Mouse (Mus musculus): ENCODE measurements around the gene Gm28042. TPM values are rescaled to one million over a fixed set of nuclear protein-coding genes. Genes with fewer than 3 reads are reported as not detected.

The Gm28042 gene
- total RNA-seq, 2 experiments from 2014 or later: 0.97 to 1.3 TPM

GRCm38 (mm10) chr2:119995391-119996281 lies 31.7 kb upstream of the Gm28042 start:
- Histone ChIP-seq H3K4me3 (no peak overlapping the region), H3K27ac (peak overlapping the region; percentile 71)
- no peak for DNase-seq (ENCODE audit: extremely low spot score in 1 of 2, low spot score in 2 of 2)
- TF ChIP-seq CTCF (IDR thresholded peaks at IDR 0.05): no peak
- intact Hi-C loops (cut with DNase I): loop anchor here (2.0 kb wide), 1 partner anchor 23 kb away; the partner anchor contains the start of gene Mapkbp1

GRCm38 (mm10) chr2:119997354-119997753 lies 29.9 kb upstream of the Gm28042 start:
- no peak overlapping the region for H3K27ac ChIP-seq
- DNase-seq (ENCODE audit: extremely low spot score in 1 of 2, low spot score in 2 of 2): no peak
- H3K4me3 ChIP-seq: no peak overlapping the region
- TF ChIP-seq CTCF (IDR thresholded peaks at IDR 0.05): no peak
- intact Hi-C loops (cut with DNase I): no loop called here

GRCm38 (mm10) chr2:119999731-120000130 lies 27.6 kb upstream of the Gm28042 start:
- intact Hi-C loops (cut with DNase I): no loop called here
- Histone ChIP-seq H3K27ac (no peak overlapping the region), H3K4me3 (no peak overlapping the region)
- TF ChIP-seq CTCF (IDR thresholded peaks at IDR 0.05): no peak
- DNase-seq (ENCODE audit: extremely low spot score in 1 of 2, low spot score in 2 of 2): no peak

GRCm38 (mm10) chr2:120000882-120001584 lies 26.3 kb upstream of the Gm28042 start:
- no peak overlapping the region for H3K27ac ChIP-seq
- DNase-seq (ENCODE audit: extremely low spot score in 1 of 2, low spot score in 2 of 2): no peak
- intact Hi-C loops (cut with DNase I): no loop called here
- no peak for TF ChIP-seq CTCF (IDR thresholded peaks at IDR 0.05)
- H3K4me3 ChIP-seq: no peak overlapping the region

- intact Hi-C loops (cut with DNase I): no loop called here
- Histone ChIP-seq H3K4me3 (no peak overlapping the region), H3K27ac (no peak overlapping the region)
- no peak for DNase-seq (ENCODE audit: extremely low spot score in 1 of 2, low spot score in 2 of 2)
- no peak for TF ChIP-seq CTCF (IDR thresholded peaks at IDR 0.05)
Measured at GRCm38 (mm10) chr2:120001956-120002355, 25.3 kb upstream of the Gm28042 start.

GRCm38 (mm10) chr2:120003970-120004369 lies 23.3 kb upstream of the Gm28042 start:
- no peak overlapping the region for H3K27ac ChIP-seq
- TF ChIP-seq CTCF (IDR thresholded peaks at IDR 0.05): no peak
- intact Hi-C loops (cut with DNase I): no loop called here
- no peak for DNase-seq (ENCODE audit: extremely low spot score in 1 of 2, low spot score in 2 of 2)
- no peak overlapping the region for H3K4me3 ChIP-seq

- Histone ChIP-seq H3K4me3 (no peak overlapping the region), H3K27ac (no peak overlapping the region)
- intact Hi-C loops (cut with DNase I): no loop called here
- TF ChIP-seq CTCF (IDR thresholded peaks at IDR 0.05): no peak
- no peak for DNase-seq (ENCODE audit: extremely low spot score in 1 of 2, low spot score in 2 of 2)
Measured at GRCm38 (mm10) chr2:120006696-120007095, 20.6 kb upstream of the Gm28042 start.

GRCm38 (mm10) chr2:120007680-120008210 lies 19.5 kb upstream of the Gm28042 start:
- intact Hi-C loops (cut with DNase I): no loop called here
- no peak for TF ChIP-seq CTCF (IDR thresholded peaks at IDR 0.05)

GRCm38 (mm10) chr2:120008672-120009071 lies 18.6 kb upstream of the Gm28042 start:
- intact Hi-C loops (cut with DNase I): no loop called here
- TF ChIP-seq CTCF (IDR thresholded peaks at IDR 0.05): no peak
- no peak for DNase-seq (ENCODE audit: extremely low spot score in 1 of 2, low spot score in 2 of 2)
- Histone ChIP-seq H3K4me3 (no peak overlapping the region), H3K27ac (no peak overlapping the region)

More at GRCm38 (mm10) chr2:120007680-120008210, 19.5 kb upstream of the Gm28042 start:
- DNase-seq (ENCODE audit: extremely low spot score in 1 of 2, low spot score in 2 of 2): no peak
- Histone ChIP-seq H3K4me3 (no peak overlapping the region), H3K27ac (no peak overlapping the region)

GRCm38 (mm10) chr2:120011462-120012200 lies 15.7 kb upstream of the Gm28042 start:
- TF ChIP-seq CTCF (IDR thresholded peaks at IDR 0.05): peak; percentile 88
- DNase-seq (ENCODE audit: extremely low spot score in 1 of 2, low spot score in 2 of 2): peak; percentile 50 to 55
- no peak overlapping the region for H3K4me3 ChIP-seq
- no peak overlapping the region for H3K27ac ChIP-seq
- intact Hi-C loops (cut with DNase I): loop anchor here (1.0 kb wide), 1 partner anchor 41 kb away; no protein-coding TSS in a partner anchor

GRCm38 (mm10) chr2:120012924-120013323 lies 14.4 kb upstream of the Gm28042 start:
- DNase-seq (ENCODE audit: extremely low spot score in 1 of 2, low spot score in 2 of 2): no peak
- H3K27ac ChIP-seq: no peak overlapping the region
- no peak for TF ChIP-seq CTCF (IDR thresholded peaks at IDR 0.05)
- H3K4me3 ChIP-seq: no peak overlapping the region
- intact Hi-C loops (cut with DNase I): no loop called here

Data from left cerebral cortex, adult 2 months (tissue).